Mouse (Mus musculus): ENCODE measurements around the gene Atp6v1a. TPM values are rescaled to one million over a fixed set of nuclear protein-coding genes. Genes with fewer than 3 reads are reported as not detected.

The Atp6v1a gene
- total RNA-seq, 2 experiments from 2014 or later = 17.0 to 20.1 TPM

- intact Hi-C loops (cut with DNase I) = no loop called here
- peak overlapping the region; percentile 6; the same call in 1 of the 2 replicates for H3K27ac ChIP-seq
- DNase-seq = no peak
- H3K4me3 ChIP-seq = no peak overlapping the region
- TF ChIP-seq CTCF (IDR thresholded peaks at IDR 0.05) = no peak
These were observed 7.2 kb downstream of the Atp6v1a start for GRCm38 (mm10) chr16:44132300-44132699.

- DNase-seq = peak; percentile 60
- TF ChIP-seq CTCF (IDR thresholded peaks at IDR 0.05) = no peak
- H3K27ac ChIP-seq = peak overlapping the region; percentile 84
- peak overlapping the region; percentile 44 for H3K4me3 ChIP-seq
- intact Hi-C loops (cut with DNase I) = no loop called here
These were observed 13.1 kb downstream of the Atp6v1a start for GRCm38 (mm10) chr16:44126437-44126836.

- intact Hi-C loops (cut with DNase I) = no loop called here
- H3K4me3 ChIP-seq = no peak overlapping the region
- DNase-seq = no peak
- peak overlapping the region; percentile 84 for H3K27ac ChIP-seq
- no peak for TF ChIP-seq CTCF (IDR thresholded peaks at IDR 0.05)
These were observed 14.1 kb downstream of the Atp6v1a start for GRCm38 (mm10) chr16:44125436-44125835.

- no peak overlapping the region for H3K4me3 ChIP-seq
- intact Hi-C loops (cut with DNase I) = no loop called here
- DNase-seq = no peak
- H3K27ac ChIP-seq = peak overlapping the region; percentile 84
- TF ChIP-seq CTCF (IDR thresholded peaks at IDR 0.05) = no peak
These were observed 14.8 kb downstream of the Atp6v1a start for GRCm38 (mm10) chr16:44124713-44125112.

- peak overlapping the region; percentile 84 for H3K27ac ChIP-seq
- no peak for TF ChIP-seq CTCF (IDR thresholded peaks at IDR 0.05)
- no peak for DNase-seq
- no peak overlapping the region for H3K4me3 ChIP-seq
- intact Hi-C loops (cut with DNase I) = no loop called here
These were observed 15.7 kb downstream of the Atp6v1a start for GRCm38 (mm10) chr16:44123786-44124185.

- H3K4me3 ChIP-seq = peak overlapping the region; percentile 24; the same call in 1 of the 2 replicates
- DNase-seq = no peak
- intact Hi-C loops (cut with DNase I) = no loop called here
- TF ChIP-seq CTCF (IDR thresholded peaks at IDR 0.05) = no peak
- peak overlapping the region; percentile 84 for H3K27ac ChIP-seq
These were observed 16.4 kb downstream of the Atp6v1a start for GRCm38 (mm10) chr16:44122982-44123725.

GRCm38 (mm10) chr16:44122574-44122973 lies 16.9 kb downstream of the Atp6v1a start:
- no peak for DNase-seq
- peak overlapping the region; percentile 24 for H3K4me3 ChIP-seq
- no peak for TF ChIP-seq CTCF (IDR thresholded peaks at IDR 0.05)
- intact Hi-C loops (cut with DNase I) = no loop called here
- peak overlapping the region; percentile 84 for H3K27ac ChIP-seq

GRCm38 (mm10) chr16:44122122-44122521 lies 17.4 kb downstream of the Atp6v1a start:
- peak overlapping the region; percentile 84 for H3K27ac ChIP-seq
- no peak for DNase-seq
- H3K4me3 ChIP-seq = peak overlapping the region; percentile 17; the same call in 1 of the 2 replicates
- no peak for TF ChIP-seq CTCF (IDR thresholded peaks at IDR 0.05)
- intact Hi-C loops (cut with DNase I) = no loop called here

GRCm38 (mm10) chr16:44119753-44120501 lies 19.6 kb downstream of the Atp6v1a start:
- intact Hi-C loops (cut with DNase I) = loop anchor here (10.0 kb wide), 1 partner anchor 245 kb away; no protein-coding TSS in a partner anchor
- peak overlapping the region; percentile 81 for H3K27ac ChIP-seq
- H3K4me3 ChIP-seq = peak overlapping the region; percentile 11
- DNase-seq = no peak
- TF ChIP-seq CTCF (IDR thresholded peaks at IDR 0.05) = no peak

- intact Hi-C loops (cut with DNase I) = no loop called here
- DNase-seq = no peak
- TF ChIP-seq CTCF (IDR thresholded peaks at IDR 0.05) = no peak
These were observed 30.5 kb downstream of the Atp6v1a start for GRCm38 (mm10) chr16:44109002-44109401.

GRCm38 (mm10) chr16:44105211-44105610 lies 34.3 kb downstream of the Atp6v1a start:
- H3K27ac ChIP-seq = no peak overlapping the region
- H3K4me3 ChIP-seq = no peak overlapping the region
- TF ChIP-seq CTCF (IDR thresholded peaks at IDR 0.05) = no peak
- intact Hi-C loops (cut with DNase I) = no loop called here
- no peak for DNase-seq

More at GRCm38 (mm10) chr16:44109002-44109401, 30.5 kb downstream of the Atp6v1a start:
- H3K27ac ChIP-seq = peak overlapping the region; percentile 31; the same call in 1 of the 2 replicates
- H3K4me3 ChIP-seq = no peak overlapping the region

- intact Hi-C loops (cut with DNase I) = no loop called here
- no peak overlapping the region for H3K27ac ChIP-seq
- TF ChIP-seq CTCF (IDR thresholded peaks at IDR 0.05) = peak; percentile 29; the same call in 1 of the 2 replicates
These were observed 35.4 kb downstream of the Atp6v1a start for GRCm38 (mm10) chr16:44103806-44104766.

More at GRCm38 (mm10) chr16:44103806-44104766, 35.4 kb downstream of the Atp6v1a start:
- H3K4me3 ChIP-seq = no peak overlapping the region
- no peak for DNase-seq
